Mouse (Mus musculus) urinary bladder, adult 2 months (tissue): Measurements from ENCODE around the gene Olfr492. TPM values are rescaled to one million over a fixed set of nuclear protein-coding genes. Genes with fewer than 3 reads are reported as not detected.

Source experiments
- DNase-seq: peaks from one replicate; pipeline ENCODE4 v3.0.0; 2022; ENCODE audit warnings: low spot score
- polyA plus RNA-seq: library from polyadenylated mRNA; depleted of rRNA; stranded (reverse); fragments of >200 nt; gene quantifications from 2 replicates; pipeline ENCODE4 v1.2.3, GENCODE M21; 2012; rRNA removed

Gene Olfr492
- polyA plus RNA-seq, result not detected in 2 replicates

DNA sequence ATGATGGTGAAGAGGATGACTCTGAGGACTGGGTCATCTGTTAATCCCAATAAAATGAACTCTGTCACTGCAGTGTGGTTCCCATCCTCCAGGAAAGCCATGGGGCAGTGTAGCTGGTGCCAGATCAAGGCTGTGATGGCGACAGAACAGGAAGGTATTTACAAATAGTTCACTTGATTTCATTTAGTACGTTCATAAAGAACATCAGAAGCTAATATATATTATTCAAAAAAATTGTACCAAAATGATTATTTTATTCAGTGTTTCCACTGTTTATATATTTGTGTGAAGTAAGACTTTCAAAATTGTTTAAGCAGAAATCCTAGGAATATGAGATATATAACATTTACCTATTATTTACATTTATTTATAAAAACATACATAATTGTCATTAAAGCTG is at the start of gene Olfr492:
Gene Olfr492, minus strand, starts transcription at position 101 of the 400 bp plus-strand sequence.
- DNase-seq, result no peak

DNA sequence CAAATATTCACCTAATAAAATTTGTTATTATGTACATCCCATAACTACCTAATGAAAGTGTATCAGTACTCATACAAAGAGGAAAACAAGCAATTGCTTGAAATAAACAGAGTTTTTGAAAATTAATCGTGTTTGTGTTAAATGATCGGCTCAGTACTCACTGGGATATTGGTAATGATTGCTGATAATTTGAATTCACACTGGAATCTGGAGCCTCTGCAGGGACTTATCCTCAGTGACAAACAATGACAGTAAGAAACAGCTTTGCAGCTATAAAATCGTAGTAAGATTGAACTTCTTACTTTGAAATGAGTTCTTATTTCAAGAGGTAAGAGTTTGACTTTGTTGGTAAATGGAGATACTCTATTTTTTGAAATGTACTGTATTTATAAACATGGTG is 41.6 kb upstream of the Olfr492 start, which contains the start of gene Olfr494:
Gene Olfr494, plus strand, starts transcription at position 301 of the 400 bp plus-strand sequence.
- no peak for DNase-seq

DNA sequence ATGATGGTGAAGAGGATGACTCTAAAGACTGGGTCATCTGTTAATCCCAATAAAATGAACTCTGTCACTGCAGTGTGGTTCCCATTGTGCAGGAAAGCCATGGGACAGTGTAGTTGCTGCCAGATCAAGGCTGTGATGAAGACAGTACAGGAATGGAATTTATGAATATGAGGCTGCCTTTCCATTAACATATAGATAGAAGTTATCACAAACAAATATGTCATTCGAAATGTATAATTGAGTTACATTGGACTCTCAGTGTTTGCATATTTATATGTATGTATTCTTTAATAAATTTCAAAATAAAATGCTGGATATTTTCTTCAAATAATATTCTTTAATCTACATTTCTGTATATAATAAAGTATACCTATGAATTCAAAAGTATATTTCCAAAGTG is 23.4 kb upstream of the Olfr492 start, which contains the start of gene Olfr493:
Gene Olfr493, minus strand, starts transcription at position 101 of the 400 bp plus-strand sequence.
- no peak for DNase-seq

DNA sequence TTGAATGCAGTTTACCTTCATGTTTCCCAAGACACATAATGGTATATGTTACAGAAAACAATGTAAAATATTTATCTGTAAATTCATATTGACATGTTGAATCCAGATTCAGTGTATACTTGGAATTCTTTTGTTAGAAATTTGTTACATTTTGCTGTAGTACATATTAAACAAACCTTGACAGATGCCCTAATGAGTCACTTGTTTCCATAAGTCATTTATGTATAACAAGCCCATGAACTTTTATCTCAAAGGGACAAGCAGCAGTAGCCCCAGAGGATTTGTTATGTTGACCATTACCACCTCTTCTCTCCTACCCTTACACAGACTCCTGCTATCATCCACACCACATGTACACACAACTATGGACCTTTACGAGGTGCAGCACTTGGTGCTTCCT is 10.3 kb downstream of the Olfr492 start, which contains the start of gene Olfr491:
Gene Olfr491, plus strand, starts transcription at position 301 of the 400 bp plus-strand sequence.
- DNase-seq, result no peak

DNA sequence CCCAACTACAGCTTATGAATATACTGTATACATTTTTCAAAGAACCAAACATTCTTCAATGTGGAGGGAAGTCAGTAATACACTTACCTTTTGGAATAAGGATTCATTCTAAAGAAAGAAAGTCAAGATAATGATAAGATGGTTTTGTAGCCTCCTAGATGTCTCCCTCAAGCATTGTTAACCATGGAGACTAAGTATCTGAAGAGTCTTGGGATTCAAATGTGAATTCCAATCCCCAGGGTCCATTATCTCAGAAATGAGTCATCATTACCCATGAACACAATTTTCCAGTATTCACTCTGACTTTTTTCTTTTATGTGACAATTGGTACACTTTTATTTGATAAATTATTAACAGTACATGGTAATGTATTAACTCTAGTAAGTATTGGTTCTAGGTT is 34.6 kb downstream of the Olfr492 start, which contains the start of gene Olfr490:
Gene Olfr490, minus strand, starts transcription at position 101 of the 400 bp plus-strand sequence.
- no peak for DNase-seq

Other genes with a start within 250 kb of the Olfr492 start
- not detected in 2 replicates for gene Olfr481, start 243.8 kb downstream of the Olfr492 start, polyA plus RNA-seq
- 0.06 and 0.07 TPM in 2 replicates for gene Olfr482, start 226.1 kb downstream of the Olfr492 start, polyA plus RNA-seq
- gene Olfr483, start 222.8 kb downstream of the Olfr492 start, polyA plus RNA-seq, result not detected in 2 replicates
- not detected in 2 replicates for gene Olfr484, start 196.2 kb downstream of the Olfr492 start, polyA plus RNA-seq
- gene Olfr485, start 163.8 kb downstream of the Olfr492 start, polyA plus RNA-seq, result not detected in 2 replicates
- gene Olfr486, start 150.9 kb downstream of the Olfr492 start, polyA plus RNA-seq, result not detected in 2 replicates
- not detected in 2 replicates for gene Olfr487, start 109.0 kb downstream of the Olfr492 start, polyA plus RNA-seq
- not detected in 2 replicates for gene Olfr488, start 65.3 kb downstream of the Olfr492 start, polyA plus RNA-seq
- gene Olfr490, start 34.7 kb downstream of the Olfr492 start, polyA plus RNA-seq, result not detected in 2 replicates
- gene Olfr491, start 10.2 kb downstream of the Olfr492 start, polyA plus RNA-seq, result not detected in 2 replicates
- not detected in 2 replicates for gene Olfr493, start 23.3 kb upstream of the Olfr492 start, polyA plus RNA-seq
- gene Olfr494, start 41.7 kb upstream of the Olfr492 start, polyA plus RNA-seq, result not detected in 2 replicates
- not detected in 2 replicates for gene Olfr495, start 69.5 kb upstream of the Olfr492 start, polyA plus RNA-seq
- gene Olfr497, start 96.7 kb upstream of the Olfr492 start, polyA plus RNA-seq, result not detected in 2 replicates
- not detected in 2 replicates for gene Olfr498, start 141.7 kb upstream of the Olfr492 start, polyA plus RNA-seq
- gene Olfr502, start 201.4 kb upstream of the Olfr492 start, polyA plus RNA-seq, result not detected in 2 replicates
- not detected in 2 replicates for gene Olfr503, start 220.9 kb upstream of the Olfr492 start, polyA plus RNA-seq
- not detected in 2 replicates for gene Olfr504, start 242.1 kb upstream of the Olfr492 start, polyA plus RNA-seq